Mouse (Mus musculus) adrenal gland, adult 8-10 months (tissue): ENCODE data around the gene Sord. TPM values are rescaled to one million over a fixed set of nuclear protein-coding genes. Genes with fewer than 3 reads are reported as not detected.

Experiments used
- DNase-seq: peaks from one replicate; pipeline ENCODE4 v3.0.0; 2022
- total RNA-seq, 4 experiments: library from RNA; stranded (reverse); gene quantifications; 2 replicates each; pipeline ENCODE4 v1.2.4; 2022

The Sord gene
- total RNA-seq, 4 experiments from 2014 or later, result 83.1 to 149 (median 112) TPM

GRCm38 (mm10) chr2:122241226-122241625, 6.7 kb downstream of the Sord start:
- no peak for DNase-seq

- no peak for DNase-seq
These were observed 7.4 kb downstream of the Sord start for GRCm38 (mm10) chr2:122241935-122242334.

GRCm38 (mm10) chr2:122243671-122244131, 9.2 kb downstream of the Sord start:
- DNase-seq, result peak; percentile 64

GRCm38 (mm10) chr2:122247786-122248185, 13.2 kb downstream of the Sord start:
- DNase-seq, result no peak

- DNase-seq, result no peak
These were observed 21.4 kb downstream of the Sord start for GRCm38 (mm10) chr2:122255997-122256396.

GRCm38 (mm10) chr2:122260729-122261128, 26.2 kb downstream of the Sord start:
- no peak for DNase-seq

GRCm38 (mm10) chr2:122264690-122265089, 30.1 kb downstream of the Sord start:
- no peak for DNase-seq

- DNase-seq, result no peak
These were observed 32.1 kb downstream of the Sord start for GRCm38 (mm10) chr2:122266407-122267193.

- DNase-seq, result no peak
These were observed 44.2 kb downstream of the Sord start for GRCm38 (mm10) chr2:122278769-122279168.

GRCm38 (mm10) chr2:122284091-122284490, 49.5 kb downstream of the Sord start:
- no peak for DNase-seq

- no peak for DNase-seq
These were observed 51.6 kb downstream of the Sord start for GRCm38 (mm10) chr2:122286137-122286536.

GRCm38 (mm10) chr2:122294916-122295315, 60.4 kb downstream of the Sord start:
- no peak for DNase-seq

GRCm38 (mm10) chr2:122297271-122298095, 62.9 kb downstream of the Sord start:
- no peak for DNase-seq

- no peak for DNase-seq
These were observed 63.5 kb downstream of the Sord start, which contains the start of gene Duox2 for GRCm38 (mm10) chr2:122298096-122298499. Gene Duox2, minus strand, starts transcription at chr2:122298449.

- no peak for DNase-seq
These were observed 64.3 kb downstream of the Sord start, which contains the start of gene Duoxa2 for GRCm38 (mm10) chr2:122298596-122299490. Gene Duoxa2, plus strand, starts transcription at chr2:122298900.

GRCm38 (mm10) chr2:122299911-122300655, 65.5 kb downstream of the Sord start:
- DNase-seq, result no peak

- DNase-seq, result no peak
These were observed 66.1 kb downstream of the Sord start for GRCm38 (mm10) chr2:122300656-122301020.

- peak; percentile 31 for DNase-seq
These were observed 66.8 kb downstream of the Sord start for GRCm38 (mm10) chr2:122301081-122301920.

GRCm38 (mm10) chr2:122301921-122302573, 67.5 kb downstream of the Sord start:
- DNase-seq, result no peak
